Mouse (Mus musculus): ENCODE measurements around the gene Zfp536. TPM values are rescaled to one million over a fixed set of nuclear protein-coding genes. Genes with fewer than 3 reads are reported as not detected.

Zfp536 gene
- polyA plus RNA-seq, 1 experiment: 0.13 TPM

- H3K36me3 ChIP-seq (ENCODE audit: control insufficient read depth, insufficient read depth, low read length): no peaks in the 10 kb centered on the region
- H3K27me3 ChIP-seq (ENCODE audit: control insufficient read depth, insufficient read depth, low read length): no peaks in the 10 kb centered on the region
- no peak overlapping the region for H3K4me3 ChIP-seq (ENCODE audit: extremely low read depth, insufficient read depth, insufficient read length)
- WGBS: 84% methylated on average over 4 of the region's 4 CpGs
- H3K4me1 ChIP-seq (ENCODE audit: control insufficient read depth, insufficient read depth, insufficient read length): no peaks in the 10 kb centered on the region
- DNase-seq (ENCODE audit: low read depth in 1 of 2, low spot score in 2 of 2): no peak
- no peak overlapping the region for H3K27ac ChIP-seq (ENCODE audit: insufficient read depth, low read length)
- no peak for TF ChIP-seq POLR2A (IDR thresholded peaks at IDR 0.05; ENCODE audit: low read depth, low read length)
- no peak for TF ChIP-seq CTCF (IDR thresholded peaks at IDR 0.05; ENCODE audit: extremely low read depth, insufficient read depth, insufficient read length, insufficient replicate concordance)
Observed at GRCm38 (mm10) chr7:37809001-37809400, 35.6 kb upstream of the Zfp536 start.

GRCm38 (mm10) chr7:37801160-37801559 lies 27.7 kb upstream of the Zfp536 start:
- Histone ChIP-seq H3K36me3 (ENCODE audit: control insufficient read depth, insufficient read depth, low read length) (no peaks in the 10 kb centered on the region), H3K4me3 (ENCODE audit: extremely low read depth, insufficient read depth, insufficient read length) (no peak overlapping the region), H3K4me1 (ENCODE audit: control insufficient read depth, insufficient read depth, insufficient read length) (no peaks in the 10 kb centered on the region), H3K27me3 (ENCODE audit: control insufficient read depth, insufficient read depth, low read length) (no peaks in the 10 kb centered on the region), H3K27ac (ENCODE audit: insufficient read depth, low read length) (no peak overlapping the region)
- 77% methylated on average over 3 of the region's 3 CpGs for WGBS
- DNase-seq (ENCODE audit: low read depth in 1 of 2, low spot score in 2 of 2): no peak
- TF ChIP-seq CTCF (IDR thresholded peaks at IDR 0.05; ENCODE audit: extremely low read depth, insufficient read depth, insufficient read length, insufficient replicate concordance) (no peak), POLR2A (IDR thresholded peaks at IDR 0.05; ENCODE audit: low read depth, low read length) (no peak)

- Histone ChIP-seq H3K36me3 (ENCODE audit: control insufficient read depth, insufficient read depth, low read length) (no peaks in the 10 kb centered on the region), H3K4me1 (ENCODE audit: control insufficient read depth, insufficient read depth, insufficient read length) (no peaks in the 10 kb centered on the region), H3K27ac (ENCODE audit: insufficient read depth, low read length) (no peak overlapping the region), H3K4me3 (ENCODE audit: extremely low read depth, insufficient read depth, insufficient read length) (no peak overlapping the region), H3K27me3 (ENCODE audit: control insufficient read depth, insufficient read depth, low read length) (no peaks in the 10 kb centered on the region)
- no peak for DNase-seq (ENCODE audit: low read depth in 1 of 2, low spot score in 2 of 2)
- WGBS: 70% methylated on average over 4 of the region's 4 CpGs
- no peak for TF ChIP-seq POLR2A (IDR thresholded peaks at IDR 0.05; ENCODE audit: low read depth, low read length)
- TF ChIP-seq CTCF (IDR thresholded peaks at IDR 0.05; ENCODE audit: extremely low read depth, insufficient read depth, insufficient read length, insufficient replicate concordance): no peak
Observed at GRCm38 (mm10) chr7:37788721-37789120, 15.3 kb upstream of the Zfp536 start.

GRCm38 (mm10) chr7:37775502-37775901 lies 2.1 kb upstream of the Zfp536 start:
- 4% methylated on average over 15 of the region's 15 CpGs for WGBS
- no peak overlapping the region for H3K27ac ChIP-seq (ENCODE audit: insufficient read depth, low read length)
- H3K4me1 ChIP-seq (ENCODE audit: control insufficient read depth, insufficient read depth, insufficient read length): no peaks in the 10 kb centered on the region
- TF ChIP-seq CTCF (IDR thresholded peaks at IDR 0.05; ENCODE audit: extremely low read depth, insufficient read depth, insufficient read length, insufficient replicate concordance) (peak; percentile 53), POLR2A (IDR thresholded peaks at IDR 0.05; ENCODE audit: low read depth, low read length) (no peak)
- H3K27me3 ChIP-seq (ENCODE audit: control insufficient read depth, insufficient read depth, low read length): peaks cover 10% of the 10 kb centered on the region
- H3K4me3 ChIP-seq (ENCODE audit: extremely low read depth, insufficient read depth, insufficient read length): no peak overlapping the region
- no peaks in the 10 kb centered on the region for H3K36me3 ChIP-seq (ENCODE audit: control insufficient read depth, insufficient read depth, low read length)
- DNase-seq (ENCODE audit: low read depth in 1 of 2, low spot score in 2 of 2): no peak

- DNase-seq (ENCODE audit: low read depth in 1 of 2, low spot score in 2 of 2): no peak
- no peak for TF ChIP-seq CTCF (IDR thresholded peaks at IDR 0.05; ENCODE audit: extremely low read depth, insufficient read depth, insufficient read length, insufficient replicate concordance)
- TF ChIP-seq POLR2A (IDR thresholded peaks at IDR 0.05; ENCODE audit: low read depth, low read length): no peak
- no peak overlapping the region for H3K27ac ChIP-seq (ENCODE audit: insufficient read depth, low read length)
- H3K4me1 ChIP-seq (ENCODE audit: control insufficient read depth, insufficient read depth, insufficient read length): no peaks in the 10 kb centered on the region
- no peak overlapping the region for H3K4me3 ChIP-seq (ENCODE audit: extremely low read depth, insufficient read depth, insufficient read length)
- peaks cover 15% of the 10 kb centered on the region for H3K27me3 ChIP-seq (ENCODE audit: control insufficient read depth, insufficient read depth, low read length)
- H3K36me3 ChIP-seq (ENCODE audit: control insufficient read depth, insufficient read depth, low read length): no peaks in the 10 kb centered on the region
- WGBS: 65% methylated on average over 11 of the region's 11 CpGs
Observed at GRCm38 (mm10) chr7:37774463-37774970, 1.1 kb upstream of the Zfp536 start.

GRCm38 (mm10) chr7:37773906-37774305 lies 465 bp upstream of the Zfp536 start:
- TF ChIP-seq CTCF (IDR thresholded peaks at IDR 0.05; ENCODE audit: extremely low read depth, insufficient read depth, insufficient read length, insufficient replicate concordance) (no peak), POLR2A (IDR thresholded peaks at IDR 0.05; ENCODE audit: low read depth, low read length) (no peak)
- H3K36me3 ChIP-seq (ENCODE audit: control insufficient read depth, insufficient read depth, low read length): no peaks in the 10 kb centered on the region
- no peak for DNase-seq (ENCODE audit: low read depth in 1 of 2, low spot score in 2 of 2)
- no peaks in the 10 kb centered on the region for H3K4me1 ChIP-seq (ENCODE audit: control insufficient read depth, insufficient read depth, insufficient read length)
- H3K4me3 ChIP-seq (ENCODE audit: extremely low read depth, insufficient read depth, insufficient read length): no peak overlapping the region
- H3K27ac ChIP-seq (ENCODE audit: insufficient read depth, low read length): no peak overlapping the region
- peaks cover 17% of the 10 kb centered on the region for H3K27me3 ChIP-seq (ENCODE audit: control insufficient read depth, insufficient read depth, low read length)
- WGBS: 30% methylated on average over 5 of the region's 5 CpGs

GRCm38 (mm10) chr7:37772376-37773311 lies 797 bp downstream of the Zfp536 start:
- Histone ChIP-seq H3K27ac (ENCODE audit: insufficient read depth, low read length) (no peak overlapping the region), H3K4me1 (ENCODE audit: control insufficient read depth, insufficient read depth, insufficient read length) (no peaks in the 10 kb centered on the region), H3K27me3 (ENCODE audit: control insufficient read depth, insufficient read depth, low read length) (peaks cover 17% of the 10 kb centered on the region), H3K4me3 (ENCODE audit: extremely low read depth, insufficient read depth, insufficient read length) (no peak overlapping the region), H3K36me3 (ENCODE audit: control insufficient read depth, insufficient read depth, low read length) (no peaks in the 10 kb centered on the region)
- no peak for DNase-seq (ENCODE audit: low read depth in 1 of 2, low spot score in 2 of 2)
- TF ChIP-seq CTCF (IDR thresholded peaks at IDR 0.05; ENCODE audit: extremely low read depth, insufficient read depth, insufficient read length, insufficient replicate concordance): no peak
- no peak for TF ChIP-seq POLR2A (IDR thresholded peaks at IDR 0.05; ENCODE audit: low read depth, low read length)
- WGBS: 4% methylated on average over 45 of the region's 46 CpGs
